Mouse (Mus musculus) ES-Bruce4 (cell line): Measurements from ENCODE around the gene Arhgap35. TPM values are rescaled to one million over a fixed set of nuclear protein-coding genes. Genes with fewer than 3 reads are reported as not detected.
A peak's percentile ranks its signal among the peaks of the same experiment; 100 is the strongest.
"Not testable (repeated sequence)": the region's sequence is repeated elsewhere in the genome, so short reads cannot be mapped to it uniquely, and the experiment has no call there.

Source experiments
- H3K27ac ChIP-seq: 2 replicates; pipeline ENCODE4 v1.5.1; 2012; ENCODE audit warnings: low read length, inconsistent platforms; ENCODE audit not compliant: insufficient read depth
- H3K27me3 ChIP-seq: 2 replicates; pipeline ENCODE4 v1.6.1; 2012; ENCODE audit warnings: mild to moderate bottlenecking, low read length, inconsistent platforms; ENCODE audit not compliant: control insufficient read depth, poor library complexity, insufficient read depth, severe bottlenecking
- H3K36me3 ChIP-seq: 2 replicates; pipeline ENCODE4 v1.6.1; 2012; ENCODE audit warnings: inconsistent platforms, mild to moderate bottlenecking, low read length, moderate library complexity; ENCODE audit not compliant: control insufficient read depth, poor library complexity, insufficient read depth, severe bottlenecking
- H3K4me1 ChIP-seq: one replicate; pipeline ENCODE4 v1.8.1; 2011; ENCODE audit warnings: low read length; ENCODE audit not compliant: control insufficient read depth, insufficient read depth
- H3K4me3 ChIP-seq: 2 replicates; pipeline ENCODE4 v1.5.1; 2011; ENCODE audit warnings: low read depth, mild to moderate bottlenecking, low read length
- H3K9ac ChIP-seq: 2 replicates; pipeline ENCODE4 v1.6.1; 2012; ENCODE audit warnings: low read depth, mild to moderate bottlenecking, inconsistent platforms; ENCODE audit not compliant: poor library complexity, severe bottlenecking
- H3K9me3 ChIP-seq: replicated peaks from 2 replicates; pipeline ENCODE4 v1.6.1; 2012; ENCODE audit warnings: mild to moderate bottlenecking, low read length, inconsistent platforms; ENCODE audit not compliant: control insufficient read depth, poor library complexity, insufficient read depth, severe bottlenecking
- CTCF ChIP-seq: IDR thresholded peaks from one replicate; pipeline ENCODE4 v1.8.1; 2011; ENCODE audit warnings: low read depth, low read length
- EP300 ChIP-seq: IDR thresholded peaks from 2 replicates; pipeline ENCODE4 v1.6.1; 2011; ENCODE audit warnings: low read depth, low read length; ENCODE audit not compliant: insufficient read depth
- POLR2A ChIP-seq: IDR thresholded peaks from one replicate; pipeline ENCODE4 v1.8.1; 2011; ENCODE audit warnings: low read length; ENCODE audit not compliant: insufficient read depth
- polyA plus RNA-seq: library from polyadenylated mRNA; stranded (reverse); fragments of >200 nt; gene quantifications from 2 replicates; pipeline ENCODE4 v1.2.4, GENCODE M21; 2011; ENCODE audit warnings: low read depth; ENCODE audit not compliant: missing spikeins, insufficient read depth, insufficient read length

Arhgap35 gene
- 47.9 and 48.5 TPM in 2 replicates for polyA plus RNA-seq

GRCm38 (mm10) chr7:16614888-16615715, at the start of gene Arhgap35:
TSS of gene Arhgap35 (minus strand) at chr7:16614993.
- H3K4me1 ChIP-seq = no peaks in the 10 kb centered on the region
- peak within 1 kb of the TSS; percentile 85 for H3K4me3 ChIP-seq
- TF ChIP-seq POLR2A (peak; percentile 33), EP300 (no peak)
- H3K36me3 ChIP-seq = peaks cover 4% of the 10 kb centered on the region
- no peaks in the 10 kb centered on the region for H3K9me3 ChIP-seq
- H3K27ac ChIP-seq = peak within 1 kb of the TSS; percentile 90
- H3K27me3 ChIP-seq = no peaks in the 10 kb centered on the region
- peak within 1 kb of the TSS; percentile 89 for H3K9ac ChIP-seq

- H3K27me3 ChIP-seq = no peaks in the 10 kb centered on the region
- no peak overlapping the region for H3K4me3 ChIP-seq
- H3K36me3 ChIP-seq = no peaks in the 10 kb centered on the region
- no peak overlapping the region for H3K9ac ChIP-seq
- no peaks in the 10 kb centered on the region for H3K4me1 ChIP-seq
- H3K27ac ChIP-seq = no peak overlapping the region
- H3K9me3 ChIP-seq = 0 out of 2 replicates have a peak, but pooled peaks cover 4% of the 10 kb centered on the region
- no peak for TF ChIP-seq CTCF
- TF ChIP-seq POLR2A = no peak
- TF ChIP-seq EP300 = no peak
Observed at GRCm38 (mm10) chr7:16644260-16644659, 29.5 kb upstream of the Arhgap35 start.

- not testable (repeated sequence) for H3K27ac ChIP-seq, H3K4me3 ChIP-seq, H3K9me3 ChIP-seq, H3K9ac ChIP-seq, H3K4me1 ChIP-seq, H3K36me3 ChIP-seq, H3K27me3 ChIP-seq
Observed at GRCm38 (mm10) chr7:16643106-16643505, 28.3 kb upstream of the Arhgap35 start.

GRCm38 (mm10) chr7:16639028-16639427, 24.2 kb upstream of the Arhgap35 start:
- TF ChIP-seq POLR2A (no peak), CTCF (no peak), EP300 (no peak)
- H3K4me1 ChIP-seq = no peaks in the 10 kb centered on the region
- H3K27ac ChIP-seq = no peak overlapping the region
- H3K4me3 ChIP-seq = no peak overlapping the region
- no peak overlapping the region for H3K9ac ChIP-seq
- H3K9me3 ChIP-seq = 0 out of 2 replicates have a peak, but pooled peaks cover 4% of the 10 kb centered on the region
- no peaks in the 10 kb centered on the region for H3K27me3 ChIP-seq
- H3K36me3 ChIP-seq = no peaks in the 10 kb centered on the region

- Histone ChIP-seq H3K9ac (no peak overlapping the region), H3K27me3 (no peaks in the 10 kb centered on the region), H3K4me3 (no peak overlapping the region), H3K27ac (no peak overlapping the region), H3K9me3 (no peaks in the 10 kb centered on the region), H3K36me3 (no peaks in the 10 kb centered on the region), H3K4me1 (no peaks in the 10 kb centered on the region)
- no peak for TF ChIP-seq POLR2A
- no peak for TF ChIP-seq CTCF
- TF ChIP-seq EP300 = no peak
Observed at GRCm38 (mm10) chr7:16635116-16635515, 20.3 kb upstream of the Arhgap35 start.

GRCm38 (mm10) chr7:16633913-16634312, 19.1 kb upstream of the Arhgap35 start:
- H3K4me1 ChIP-seq, H3K27ac ChIP-seq, H3K9ac ChIP-seq, H3K36me3 ChIP-seq, H3K4me3 ChIP-seq, H3K9me3 ChIP-seq, H3K27me3 ChIP-seq: not testable (repeated sequence)
